Mouse (Mus musculus) Patski (cell line): ENCODE measurements at regions not wholly inside any gene's neighbourhood (a gene's known extent, or its start where the extent isn't known, plus 50 kb on each side); places are given as distances from the start of the nearest gene placed in this dataset.

Experiments
- ATAC-seq: fragments of 100-300 bp; one replicate; pipeline ENCODE4 v1.8.0; 2021
- CTCF ChIA-PET: fragments of 350-600 bp; sonication (Branson Sonifier 250); formaldehyde crosslinking; loops from one replicate; lab custom pipeline; 2022; ENCODE audit warnings: inconsistent platforms; lab: Charles Lee
- POLR2A ChIA-PET: fragments of 350-600 bp; sonication (Branson Sonifier 250); formaldehyde crosslinking; loops from one replicate; lab custom pipeline; 2022; ENCODE audit warnings: antibody characterized with exemption, inconsistent platforms; lab: Charles Lee
- DNase-seq: peaks from one replicate; pipeline ENCODE4 v3.0.0-alpha.2; 2011; ENCODE audit warnings: low read depth, low spot score
- H3K27me3 ChIP-seq: fragments of 371-371 bp; one replicate; pipeline ENCODE4 v1.5.1; 2021
- CTCF ChIP-seq: fragments of 100-300 bp; IDR thresholded peaks from one replicate; pipeline ENCODE4 v1.5.1; 2021
- in situ Hi-C: fragments of 300-500 bp; cut with MboI; formaldehyde crosslinking; loops from 3 replicates; pipeline ENCODE4 v1.11.1; 2018; ENCODE audit warnings: low pct_unique_long_range_greater_than_20kb, mixed read lengths

DNA sequence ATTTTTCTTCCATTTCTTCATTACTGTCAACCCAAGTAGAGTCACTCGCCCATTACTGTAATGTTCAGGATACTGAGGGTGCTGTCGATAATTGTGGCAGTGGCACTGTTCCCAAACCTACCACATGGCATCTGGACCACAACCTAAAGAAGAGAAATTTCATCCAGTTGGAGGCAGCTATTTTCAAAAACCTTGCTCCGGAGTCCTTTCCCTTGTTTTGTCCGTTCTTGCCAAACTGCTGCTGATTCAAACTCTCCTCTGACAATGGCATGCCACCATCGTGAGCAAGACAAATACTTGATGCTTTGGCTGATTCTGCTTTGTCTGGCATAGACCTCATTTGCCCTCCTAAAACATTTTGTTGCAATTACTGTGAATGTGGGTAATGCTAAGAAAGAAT is 176.9 kb upstream of the Spaca1 start:
- in situ Hi-C loops: no loop called here
- ChIA-PET CTCF (no interaction called here), POLR2A (no interaction called here)
- ATAC-seq (no peak), DNase-seq (no peak)
- no peak for TF ChIP-seq CTCF
- no peaks in the 10 kb centered on the region for H3K27me3 ChIP-seq

DNA sequence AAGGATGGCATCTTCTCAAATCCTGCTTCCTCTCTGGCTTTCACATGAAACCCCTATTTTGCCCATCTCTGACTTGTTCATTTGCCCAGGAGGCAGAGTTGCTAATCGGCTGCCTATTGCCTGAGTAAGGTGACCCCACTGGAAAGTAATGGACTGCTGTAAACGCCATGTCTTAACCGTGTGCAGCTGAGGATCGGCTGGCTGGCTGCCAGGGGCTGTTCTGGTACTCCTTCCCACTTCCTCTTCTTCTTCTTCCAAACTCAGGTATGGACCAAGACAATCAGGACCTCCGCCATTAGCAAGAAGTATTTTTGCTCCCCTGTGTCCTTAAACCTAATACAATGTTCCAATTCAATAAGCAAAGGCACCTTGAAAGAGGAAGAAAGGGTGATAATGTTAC is 177.6 kb upstream of the Spaca1 start:
- ChIA-PET CTCF (no interaction called here), POLR2A (no interaction called here)
- ATAC-seq: no peak
- DNase-seq: no peak
- in situ Hi-C loops: no loop called here
- no peaks in the 10 kb centered on the region for H3K27me3 ChIP-seq
- no peak for TF ChIP-seq CTCF

DNA sequence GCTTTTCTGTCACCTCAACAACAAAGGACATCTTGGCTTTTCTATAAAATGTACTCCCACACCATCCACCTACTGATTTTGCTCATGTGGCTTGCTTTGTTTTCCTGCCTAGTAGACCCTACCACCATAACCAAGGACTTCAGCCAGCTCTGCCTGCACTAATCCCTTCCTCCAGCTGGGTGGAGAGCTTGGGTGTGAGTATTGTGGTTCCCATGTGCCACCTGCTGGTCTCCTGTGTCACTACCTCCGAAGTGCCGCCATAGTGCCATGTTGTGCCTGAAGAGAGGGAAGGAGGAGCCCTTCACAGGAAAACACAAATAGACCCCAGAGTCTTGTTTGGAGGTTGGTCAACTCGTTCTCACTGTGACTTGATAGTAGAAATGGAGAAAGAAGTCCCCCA is 181.3 kb upstream of the Spaca1 start:
- POLR2A ChIA-PET: no interaction called here

DNA sequence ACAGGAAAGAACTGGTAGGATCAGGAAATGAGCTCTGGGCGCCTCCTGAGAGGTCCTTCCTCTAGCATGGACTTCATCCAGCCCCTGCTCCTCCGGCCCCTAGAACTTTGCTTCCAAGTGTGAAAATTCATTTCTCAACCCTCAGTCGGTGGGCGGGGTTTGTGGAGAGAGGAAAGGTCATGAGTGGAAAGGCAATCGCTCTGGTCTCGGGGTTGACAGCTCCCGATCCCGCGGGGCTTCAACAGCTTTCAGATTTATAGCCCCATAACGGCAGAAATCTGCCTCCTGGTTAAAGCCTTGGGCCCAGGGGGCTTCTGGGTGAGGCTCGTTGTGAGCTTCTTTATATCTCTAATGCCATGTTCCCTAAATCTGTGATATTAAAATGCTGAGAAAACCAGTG is 184.2 kb upstream of the Spaca1 start:
- DNase-seq (no peak), ATAC-seq (no peak)
- no peak for TF ChIP-seq CTCF
- in situ Hi-C loops: no loop called here
- no peaks in the 10 kb centered on the region for H3K27me3 ChIP-seq
- CTCF ChIA-PET: no interaction called here
- POLR2A ChIA-PET: no interaction called here

More for the DNA sequence above, 181.3 kb upstream of the Spaca1 start:
- in situ Hi-C loops: no loop called here
- peak; percentile 90 for TF ChIP-seq CTCF
- CTCF ChIA-PET: no interaction called here
- H3K27me3 ChIP-seq: no peaks in the 10 kb centered on the region
- DNase-seq: peak; percentile 20
- peak; percentile 90 for ATAC-seq

DNA sequence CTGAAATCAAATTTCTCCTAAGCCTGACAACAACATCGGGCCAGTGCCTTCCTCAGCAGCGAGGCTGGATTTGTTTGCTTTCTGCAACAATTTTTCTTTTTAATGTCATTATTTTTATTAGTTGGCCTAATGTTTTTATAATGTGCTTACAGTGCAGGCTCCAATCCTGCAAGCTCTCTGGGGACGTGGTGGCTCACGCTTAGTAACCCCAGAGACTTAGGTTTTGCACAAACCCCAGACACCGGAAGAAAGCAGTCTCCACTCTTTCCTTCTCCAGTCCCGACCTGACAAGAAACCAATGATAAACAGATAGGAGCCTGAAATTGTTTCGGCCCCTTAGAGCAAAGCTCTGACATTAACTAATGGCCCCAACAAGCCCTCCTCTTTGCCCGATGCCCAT is 184.7 kb upstream of the Spaca1 start:
- ATAC-seq (no peak), DNase-seq (no peak)
- H3K27me3 ChIP-seq: no peaks in the 10 kb centered on the region
- CTCF ChIA-PET: no interaction called here
- in situ Hi-C loops: loop anchor here (5.0 kb wide), 1 partner anchor 842 kb away; no protein-coding TSS in a partner anchor
- POLR2A ChIA-PET: no interaction called here
- no peak for TF ChIP-seq CTCF

DNA sequence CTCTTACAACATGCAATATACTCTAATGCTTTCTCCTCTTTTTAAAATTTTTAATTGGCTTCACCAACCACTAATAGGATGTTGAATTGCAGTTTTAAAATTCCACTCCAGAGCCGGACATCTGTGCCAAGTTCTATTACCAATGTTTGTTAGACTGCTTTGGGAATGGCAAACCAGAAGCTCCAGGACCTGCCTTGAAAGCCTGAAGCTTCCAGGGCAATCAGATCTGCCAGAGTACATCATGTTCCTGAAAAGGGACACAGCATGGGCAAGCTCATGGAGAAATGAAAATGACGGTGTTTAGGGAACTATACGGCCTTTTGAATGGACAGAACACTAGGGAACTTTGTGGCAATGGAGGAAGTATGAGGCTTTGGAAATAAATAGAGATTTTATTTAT is 187.8 kb upstream of the Spaca1 start:
- POLR2A ChIA-PET: no interaction called here
- ATAC-seq (no peak), DNase-seq (no peak)
- in situ Hi-C loops: loop anchor here (5.0 kb wide), 1 partner anchor 845 kb away; no protein-coding TSS in a partner anchor
- H3K27me3 ChIP-seq: no peaks in the 10 kb centered on the region
- CTCF ChIA-PET: no interaction called here
- no peak for TF ChIP-seq CTCF

DNA sequence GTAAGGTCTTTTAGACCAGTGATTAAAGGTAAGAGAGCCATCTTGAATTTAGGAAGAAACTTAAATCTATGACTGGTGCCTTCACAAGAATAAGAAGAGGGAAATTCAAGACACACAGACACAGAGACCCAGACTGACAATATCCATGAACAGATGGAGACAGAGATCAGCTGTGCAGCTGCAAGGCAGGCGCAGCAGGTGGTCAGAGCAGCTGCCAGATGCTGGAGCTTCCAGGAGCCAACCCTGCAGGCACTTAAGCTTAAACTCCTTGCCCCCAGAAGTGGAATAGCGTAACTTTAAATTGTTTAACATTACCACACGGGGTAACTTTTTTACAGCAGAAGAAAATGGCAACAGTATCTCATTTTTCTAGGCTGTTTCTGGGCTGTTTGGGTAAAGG is 189.6 kb upstream of the Spaca1 start:
- CTCF ChIA-PET: no interaction called here
- no peak for ATAC-seq
- TF ChIP-seq CTCF: no peak

DNA sequence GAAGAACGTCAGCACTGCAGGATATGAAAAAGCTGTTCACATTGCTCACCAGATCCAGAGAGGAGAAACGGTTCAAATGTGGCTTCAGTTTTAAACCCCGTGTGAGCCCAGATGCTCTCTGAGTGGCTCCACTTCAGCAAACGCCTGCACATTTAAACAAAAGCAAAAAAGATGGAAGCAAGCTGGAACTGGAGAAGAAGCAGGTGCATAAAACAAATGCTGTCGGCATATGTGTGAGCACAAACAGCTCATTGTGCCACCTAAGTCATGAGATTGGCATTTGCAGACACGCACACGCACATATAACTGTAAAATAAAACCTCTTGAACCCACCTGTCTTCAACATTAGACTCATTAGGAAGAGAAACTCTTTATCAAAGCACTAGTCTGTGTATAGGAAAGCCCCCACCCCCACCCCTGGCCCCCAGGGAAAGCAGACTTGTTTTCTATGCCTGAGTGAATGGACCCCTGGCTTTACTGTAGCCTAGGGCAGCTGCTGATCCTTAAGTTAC is 191.1 kb upstream of the Spaca1 start:
- in situ Hi-C loops: no loop called here
- no peak for TF ChIP-seq CTCF
- ChIA-PET POLR2A (no interaction called here), CTCF (no interaction called here)
- no peak for DNase-seq
- ATAC-seq: no peak
- no peaks in the 10 kb centered on the region for H3K27me3 ChIP-seq

More for the DNA sequence above, 189.6 kb upstream of the Spaca1 start:
- H3K27me3 ChIP-seq: no peaks in the 10 kb centered on the region
- DNase-seq: no peak
- in situ Hi-C loops: loop anchor here (5.0 kb wide), 1 partner anchor 847 kb away; no protein-coding TSS in a partner anchor
- POLR2A ChIA-PET: no interaction called here

DNA sequence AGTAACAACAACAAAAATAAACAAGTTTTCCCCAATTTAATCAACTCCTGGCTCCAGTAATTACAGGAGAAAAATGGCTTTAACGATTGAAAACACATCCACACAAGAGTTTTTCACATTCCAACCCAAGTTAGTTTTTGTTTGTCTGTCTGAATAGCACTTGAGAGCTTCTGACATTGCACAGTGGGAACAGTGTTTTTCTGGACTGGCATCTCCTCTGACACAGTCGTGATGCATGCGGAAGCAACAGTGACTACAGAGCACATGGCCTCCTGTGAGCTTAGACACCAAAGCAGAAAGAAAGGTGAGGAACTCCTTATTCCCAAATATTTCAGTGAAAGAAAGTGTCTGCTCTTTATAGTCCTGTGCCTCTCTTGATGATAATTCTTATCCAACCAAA is 191.7 kb upstream of the Spaca1 start:
- ChIA-PET CTCF (no interaction called here), POLR2A (no interaction called here)
- TF ChIP-seq CTCF: no peak
- no peak for DNase-seq
- no peak for ATAC-seq
- in situ Hi-C loops: no loop called here
- no peaks in the 10 kb centered on the region for H3K27me3 ChIP-seq

DNA sequence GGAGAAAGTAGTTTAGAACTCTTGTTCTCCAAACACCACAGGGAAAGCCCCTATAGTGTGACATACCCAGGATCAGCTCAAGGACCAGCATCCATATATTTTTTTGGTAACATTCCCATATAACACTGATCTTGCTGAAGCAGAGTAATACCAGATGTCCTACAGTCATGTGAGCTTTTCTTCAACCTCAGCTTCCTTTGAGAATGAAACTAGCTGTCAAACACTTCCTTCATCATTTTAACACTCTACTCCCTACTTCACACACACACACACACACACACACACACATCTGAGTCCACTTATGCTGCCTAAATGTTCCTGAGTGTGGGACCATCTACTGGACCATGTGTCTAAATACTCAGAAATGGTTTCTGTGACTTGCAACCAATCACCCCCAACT is 209.5 kb upstream of the Spaca1 start:
- H3K27me3 ChIP-seq: no peaks in the 10 kb centered on the region
- ChIA-PET CTCF (no interaction called here), POLR2A (no interaction called here)
- in situ Hi-C loops: no loop called here
- no peak for TF ChIP-seq CTCF
- DNase-seq (no peak), ATAC-seq (no peak)

DNA sequence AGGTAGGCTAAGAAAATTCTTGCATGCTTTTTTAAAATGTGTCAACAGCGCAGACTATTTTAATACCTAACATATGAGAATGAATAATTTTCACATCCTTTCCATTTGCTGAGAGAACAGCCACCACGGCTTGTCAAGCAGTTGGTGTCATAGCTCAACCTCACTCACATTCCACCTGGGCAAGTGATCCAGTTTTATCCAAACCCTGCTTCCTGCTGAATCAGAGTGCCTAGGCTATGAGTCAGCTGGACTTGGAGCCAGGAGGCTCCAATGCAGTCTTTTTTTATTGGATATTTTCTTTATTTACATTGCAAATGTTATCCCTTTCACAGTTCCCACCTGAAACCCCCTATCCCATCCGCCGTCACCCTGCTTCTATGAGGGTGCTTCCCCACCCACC is 210.5 kb upstream of the Spaca1 start:
- POLR2A ChIA-PET: no interaction called here
- H3K27me3 ChIP-seq: no peaks in the 10 kb centered on the region
- in situ Hi-C loops: no loop called here
- DNase-seq (no peak), ATAC-seq (peak; percentile 51)
- CTCF ChIA-PET: no interaction called here
- TF ChIP-seq CTCF: no peak

DNA sequence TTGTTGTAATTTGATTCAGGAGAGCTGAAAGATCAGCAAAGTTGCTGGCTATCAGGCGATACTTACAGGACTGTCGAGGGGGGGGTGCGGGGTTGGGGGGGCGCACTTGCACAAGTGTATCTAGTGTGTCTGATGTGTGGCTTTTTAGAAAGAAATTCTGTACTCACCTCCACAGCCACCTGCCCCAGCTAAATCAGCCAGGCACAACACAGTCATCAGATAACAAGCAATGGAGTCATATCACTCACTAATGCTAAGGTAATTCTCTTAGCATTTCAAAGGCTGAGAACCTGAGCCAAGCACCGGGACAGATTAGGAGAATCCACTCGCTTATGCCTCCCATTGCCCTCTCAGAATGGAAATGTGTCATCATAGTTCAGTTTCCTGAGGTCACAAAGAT is 211.8 kb upstream of the Spaca1 start:
- CTCF ChIA-PET: no interaction called here
- H3K27me3 ChIP-seq: no peaks in the 10 kb centered on the region
- POLR2A ChIA-PET: no interaction called here
- TF ChIP-seq CTCF: no peak
- ATAC-seq (no peak), DNase-seq (no peak)
- in situ Hi-C loops: no loop called here
